Mouse (Mus musculus): Measurements from ENCODE around the gene Rgl1. TPM values are rescaled to one million over a fixed set of nuclear protein-coding genes. Genes with fewer than 3 reads are reported as not detected.

The Rgl1 gene
- polyA plus RNA-seq, 2 experiments = 28.5 to 40.5 TPM

GRCm38 (mm10) chr1:152496831-152497230, 269.3 kb downstream of the Rgl1 start:
- Histone ChIP-seq H3K27me3 (ENCODE audit: control insufficient read depth, insufficient read depth, low read length) (no peaks in the 10 kb centered on the region), H3K4me1 (ENCODE audit: control insufficient read depth, insufficient read depth, low read length) (no peaks in the 10 kb centered on the region), H3K9ac (ENCODE audit: low read depth, low read length, severe bottlenecking) (no peak overlapping the region), H3K4me3 (replicated peaks; ENCODE audit: low read length) (no peak overlapping the region), H3K4me2 (replicated peaks; ENCODE audit: low read depth, low read length, severe bottlenecking) (no peak overlapping the region), H3K27ac (replicated peaks; ENCODE audit: low read depth, low read length) (0 out of 2 replicates have a peak overlapping the region, but pooled peaks have one; percentile 22), H3K36me3 (ENCODE audit: control insufficient read depth, insufficient read depth, low read length) (no peaks in the 10 kb centered on the region), H3K9me3 (ENCODE audit: control insufficient read depth, low read length) (no peaks in the 10 kb centered on the region)
- WGBS = 55% methylated on average over 2 of the region's 2 CpGs
- ATAC-seq (ENCODE audit: low FRiP score, low read depth) (no peak), DNase-seq (ENCODE audit: low spot score) (peak; percentile 41)
- TF ChIP-seq POLR2A (IDR thresholded peaks at IDR 0.05; ENCODE audit: borderline replicate concordance, extremely low read depth, insufficient read depth, insufficient read length) = no peak

- Histone ChIP-seq H3K27ac (replicated peaks; ENCODE audit: low read depth, low read length) (no peak overlapping the region), H3K9me3 (ENCODE audit: control insufficient read depth, low read length) (no peaks in the 10 kb centered on the region), H3K9ac (ENCODE audit: low read depth, low read length, severe bottlenecking) (no peak overlapping the region), H3K27me3 (ENCODE audit: control insufficient read depth, insufficient read depth, low read length) (no peaks in the 10 kb centered on the region), H3K4me2 (replicated peaks; ENCODE audit: low read depth, low read length, severe bottlenecking) (no peak overlapping the region), H3K4me3 (replicated peaks; ENCODE audit: low read length) (no peak overlapping the region), H3K36me3 (ENCODE audit: control insufficient read depth, insufficient read depth, low read length) (no peaks in the 10 kb centered on the region), H3K4me1 (ENCODE audit: control insufficient read depth, insufficient read depth, low read length) (no peaks in the 10 kb centered on the region)
- ATAC-seq (ENCODE audit: low FRiP score, low read depth) (peak; percentile 80), DNase-seq (ENCODE audit: low spot score) (peak; percentile 35)
- no peak for TF ChIP-seq POLR2A (IDR thresholded peaks at IDR 0.05; ENCODE audit: borderline replicate concordance, extremely low read depth, insufficient read depth, insufficient read length)
- 97% methylated on average over 1 of the region's 1 CpGs for WGBS
Observed at GRCm38 (mm10) chr1:152492258-152492657, 273.9 kb downstream of the Rgl1 start.

GRCm38 (mm10) chr1:152490842-152491241, 275.3 kb downstream of the Rgl1 start:
- Histone ChIP-seq H3K27ac (replicated peaks; ENCODE audit: low read depth, low read length) (no peak overlapping the region), H3K4me2 (replicated peaks; ENCODE audit: low read depth, low read length, severe bottlenecking) (no peak overlapping the region), H3K4me1 (ENCODE audit: control insufficient read depth, insufficient read depth, low read length) (no peaks in the 10 kb centered on the region), H3K4me3 (replicated peaks; ENCODE audit: low read length) (no peak overlapping the region), H3K27me3 (ENCODE audit: control insufficient read depth, insufficient read depth, low read length) (no peaks in the 10 kb centered on the region), H3K9me3 (ENCODE audit: control insufficient read depth, low read length) (no peaks in the 10 kb centered on the region), H3K36me3 (ENCODE audit: control insufficient read depth, insufficient read depth, low read length) (no peaks in the 10 kb centered on the region), H3K9ac (ENCODE audit: low read depth, low read length, severe bottlenecking) (no peak overlapping the region)
- DNase-seq (ENCODE audit: low spot score) (no peak), ATAC-seq (ENCODE audit: low FRiP score, low read depth) (no peak)
- 69% methylated on average over 1 of the region's 1 CpGs for WGBS
- TF ChIP-seq POLR2A (IDR thresholded peaks at IDR 0.05; ENCODE audit: borderline replicate concordance, extremely low read depth, insufficient read depth, insufficient read length) = no peak

- H3K4me3 ChIP-seq (replicated peaks; ENCODE audit: low read length) = no peak overlapping the region
- H3K9me3 ChIP-seq (ENCODE audit: control insufficient read depth, low read length) = no peaks in the 10 kb centered on the region
- DNase-seq (ENCODE audit: low spot score) (peak; percentile 31), ATAC-seq (ENCODE audit: low FRiP score, low read depth) (no peak)
- 52% methylated on average over 4 of the region's 4 CpGs for WGBS
- no peaks in the 10 kb centered on the region for H3K4me1 ChIP-seq (ENCODE audit: control insufficient read depth, insufficient read depth, low read length)
- H3K36me3 ChIP-seq (ENCODE audit: control insufficient read depth, insufficient read depth, low read length) = no peaks in the 10 kb centered on the region
- no peak overlapping the region for H3K4me2 ChIP-seq (replicated peaks; ENCODE audit: low read depth, low read length, severe bottlenecking)
- H3K27ac ChIP-seq (replicated peaks; ENCODE audit: low read depth, low read length) = no peak overlapping the region
- no peaks in the 10 kb centered on the region for H3K27me3 ChIP-seq (ENCODE audit: control insufficient read depth, insufficient read depth, low read length)
- H3K9ac ChIP-seq (ENCODE audit: low read depth, low read length, severe bottlenecking) = no peak overlapping the region
- no peak for TF ChIP-seq POLR2A (IDR thresholded peaks at IDR 0.05; ENCODE audit: borderline replicate concordance, extremely low read depth, insufficient read depth, insufficient read length)
Observed at GRCm38 (mm10) chr1:152476126-152476525, 290.0 kb downstream of the Rgl1 start.

GRCm38 (mm10) chr1:152468443-152468842, 297.7 kb downstream of the Rgl1 start:
- DNase-seq (ENCODE audit: low spot score) = peak; percentile 57
- 76% methylated on average over 9 of the region's 9 CpGs for WGBS

More at GRCm38 (mm10) chr1:152468443-152468842, 297.7 kb downstream of the Rgl1 start:
- no peaks in the 10 kb centered on the region for H3K36me3 ChIP-seq (ENCODE audit: control insufficient read depth, insufficient read depth, low read length)
- no peak overlapping the region for H3K4me2 ChIP-seq (replicated peaks; ENCODE audit: low read depth, low read length, severe bottlenecking)
- no peak overlapping the region for H3K27ac ChIP-seq (replicated peaks; ENCODE audit: low read depth, low read length)
- no peak for ATAC-seq (ENCODE audit: low FRiP score, low read depth)
- H3K27me3 ChIP-seq (ENCODE audit: control insufficient read depth, insufficient read depth, low read length) = no peaks in the 10 kb centered on the region
- H3K4me1 ChIP-seq (ENCODE audit: control insufficient read depth, insufficient read depth, low read length) = no peaks in the 10 kb centered on the region
- H3K4me3 ChIP-seq (replicated peaks; ENCODE audit: low read length) = no peak overlapping the region
- no peak for TF ChIP-seq POLR2A (IDR thresholded peaks at IDR 0.05; ENCODE audit: borderline replicate concordance, extremely low read depth, insufficient read depth, insufficient read length)
- H3K9ac ChIP-seq (ENCODE audit: low read depth, low read length, severe bottlenecking) = no peak overlapping the region
- H3K9me3 ChIP-seq (ENCODE audit: control insufficient read depth, low read length) = no peaks in the 10 kb centered on the region

Other genes starting within 250 kb of the Rgl1 start
- gene Apobec4, start 15.8 kb downstream of the Rgl1 start, polyA plus RNA-seq (2012; rRNA removed) = not detected in 2 replicates
- gene Apobec4, start 15.8 kb downstream of the Rgl1 start, polyA plus RNA-seq (2014; fragmentation: Nextera tagmentation; extraction: Ambion mirVana) = not detected in 2 replicates
- 96.4 and 136 TPM in 2 replicates for gene Arpc5, start 191 bp upstream of the Rgl1 start, polyA plus RNA-seq (2012; rRNA removed)
- 257 and 263 TPM in 2 replicates for gene Arpc5, start 191 bp upstream of the Rgl1 start, polyA plus RNA-seq (2014; fragmentation: Nextera tagmentation; extraction: Ambion mirVana)
- gene Ncf2, start 33.8 kb upstream of the Rgl1 start, polyA plus RNA-seq (2012; rRNA removed) = 3.8 and 5.2 TPM in 2 replicates
- gene Ncf2, start 33.8 kb upstream of the Rgl1 start, polyA plus RNA-seq (2014; fragmentation: Nextera tagmentation; extraction: Ambion mirVana) = 6.0 and 6.8 TPM in 2 replicates
- 37.3 and 42.9 TPM in 2 replicates for gene Smg7, start 136.3 kb upstream of the Rgl1 start, polyA plus RNA-seq (2012; rRNA removed)
- gene Smg7, start 136.3 kb upstream of the Rgl1 start, polyA plus RNA-seq (2014; fragmentation: Nextera tagmentation; extraction: Ambion mirVana) = 30.0 and 33.2 TPM in 2 replicates
- gene Nmnat2, start 188.6 kb upstream of the Rgl1 start, polyA plus RNA-seq (2012; rRNA removed) = 2.0 and 2.3 TPM in 2 replicates
- 1.4 and 1.6 TPM in 2 replicates for gene Nmnat2, start 188.6 kb upstream of the Rgl1 start, polyA plus RNA-seq (2014; fragmentation: Nextera tagmentation; extraction: Ambion mirVana)

Data from limb, embryonic 14.5 days (tissue).